Mouse (Mus musculus) C2C12 (cell line): ENCODE measurements around the gene Mphosph6.

Experiments
- CEBPB ChIP-seq: IDR thresholded peaks from one replicate; pipeline ENCODE4 v1.6.1; 2011; ENCODE audit warnings: low read depth, mild to moderate bottlenecking, control low read depth, moderate library complexity
- CTCF ChIP-seq: IDR thresholded peaks from one replicate; pipeline ENCODE4 v1.5.1; 2011; ENCODE audit not compliant: control insufficient read depth, insufficient read depth, insufficient read length

DNA sequence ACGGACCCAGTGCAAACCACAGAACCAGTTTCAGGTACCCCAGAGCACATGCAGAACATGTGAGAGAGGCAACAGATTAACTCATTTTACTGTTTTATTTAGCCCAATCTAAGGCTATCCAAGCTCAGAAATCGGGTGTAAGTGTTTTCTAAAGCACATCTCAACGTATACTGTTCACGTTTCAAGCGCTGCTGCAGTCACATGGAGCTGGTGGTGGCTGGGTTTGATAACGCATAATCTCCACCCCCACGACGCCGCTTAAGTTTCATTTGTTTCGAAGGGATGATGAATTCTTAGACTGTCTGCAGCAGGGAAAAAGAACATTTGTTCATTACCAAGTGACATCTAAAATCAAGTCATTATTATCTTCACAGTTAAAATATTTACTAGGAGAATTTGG lies 48.7 kb upstream of the Mphosph6 start:
- no peak for TF ChIP-seq CTCF
- no peak for TF ChIP-seq CEBPB
